Mouse (Mus musculus) layer of hippocampus, postnatal 25 days (tissue): ENCODE measurements around the gene Pik3r4. TPM values are rescaled to one million over a fixed set of nuclear protein-coding genes. Genes with fewer than 3 reads are reported as not detected.

Experiments
- DNase-seq, 2 experiments: peaks; one replicate each; pipeline ENCODE4 v3.0.0; 2022; ENCODE audit warnings: mixed read lengths in 2 of 2, low spot score in 1 of 2; ENCODE audit errors: extremely low spot score in 1 of 2
- total RNA-seq, 2 experiments: library from RNA; stranded (reverse); gene quantifications; 2 replicates each; pipeline ENCODE4 v1.2.3; 2021

Pik3r4 gene
- total RNA-seq, 2 experiments from 2014 or later, result 40.1 to 45.8 TPM

- DNase-seq, result no peak
These were observed 54.2 kb downstream of the Pik3r4 start for GRCm38 (mm10) chr9:105696818-105697564.

- no peak for DNase-seq
These were observed 55.1 kb downstream of the Pik3r4 start for GRCm38 (mm10) chr9:105697764-105698396.

GRCm38 (mm10) chr9:105700702-105701101, 57.9 kb downstream of the Pik3r4 start:
- DNase-seq, result no peak

- no peak for DNase-seq
These were observed 59.2 kb downstream of the Pik3r4 start for GRCm38 (mm10) chr9:105701966-105702365.

GRCm38 (mm10) chr9:105704226-105704932, 61.6 kb downstream of the Pik3r4 start:
- DNase-seq, result no peak

GRCm38 (mm10) chr9:105705011-105705410, 62.2 kb downstream of the Pik3r4 start:
- DNase-seq, result no peak

GRCm38 (mm10) chr9:105712049-105712448, 69.3 kb downstream of the Pik3r4 start:
- no peak for DNase-seq

GRCm38 (mm10) chr9:105719367-105719766, 76.6 kb downstream of the Pik3r4 start:
- no peak for DNase-seq

GRCm38 (mm10) chr9:105719851-105720395, 77.1 kb downstream of the Pik3r4 start:
- no peak for DNase-seq

- no peak for DNase-seq
These were observed 77.7 kb downstream of the Pik3r4 start for GRCm38 (mm10) chr9:105720430-105720829.

- DNase-seq, result no peak
These were observed 89.2 kb downstream of the Pik3r4 start for GRCm38 (mm10) chr9:105731976-105732375.

GRCm38 (mm10) chr9:105734651-105735050, 91.9 kb downstream of the Pik3r4 start:
- no peak for DNase-seq

- no peak for DNase-seq
These were observed 92.4 kb downstream of the Pik3r4 start for GRCm38 (mm10) chr9:105735195-105735594.

Other genes with a start within 250 kb of the Pik3r4 start
- gene Aste1, start 247.6 kb upstream of the Pik3r4 start, total RNA-seq, result 10 to 100 TPM; 10.2 to 12.3 TPM
- gene Nek11, start 247.5 kb upstream of the Pik3r4 start, total RNA-seq, result 1 to 10 TPM; 1.3 to 2.0 TPM
- gene Atp2c1, start 115.7 kb upstream of the Pik3r4 start, total RNA-seq, result 100 to 1,000 TPM; 244 to 253 TPM
- gene Col6a6, start 185.2 kb downstream of the Pik3r4 start, total RNA-seq, result under 1 TPM; 0.37 to 0.40 TPM